Mouse (Mus musculus) gastrocnemius, adult 2 months (tissue): Measurements from ENCODE around the gene Btf3. TPM values are rescaled to one million over a fixed set of nuclear protein-coding genes. Genes with fewer than 3 reads are reported as not detected.
A peak's percentile ranks its signal among the peaks of the same experiment; 100 is the strongest.

Experiments used
- DNase-seq: peaks from one replicate; pipeline ENCODE4 v3.0.0; 2022
- H3K27ac ChIP-seq: fragments of 200-600 bp; 2 replicates; pipeline ENCODE4 v1.8.1; 2022; ENCODE audit warnings: mild to moderate bottlenecking
- H3K4me3 ChIP-seq: fragments of 200-600 bp; 2 replicates; pipeline ENCODE4 v1.8.1; 2022; ENCODE audit warnings: mild to moderate bottlenecking, moderate library complexity
- CTCF ChIP-seq: fragments of 200-600 bp; IDR thresholded peaks from 2 replicates; pipeline ENCODE4 v1.8.1; 2022; ENCODE audit warnings: antibody characterized with exemption, mild to moderate bottlenecking, moderate library complexity
- intact Hi-C: fragments of 180-260 bp; cut with DNase I; formaldehyde crosslinking; loops from one replicate; pipeline ENCODE4 v1.15.1; 2025
- total RNA-seq, 2 experiments: library from RNA; stranded (reverse); gene quantifications; 2 replicates each; pipeline ENCODE4 v1.2.3; 2021

The Btf3 gene
- total RNA-seq, 2 experiments from 2014 or later = 221 to 236 TPM

GRCm38 (mm10) chr13:98296072-98296471, 20.7 kb downstream of the Btf3 start:
- Histone ChIP-seq H3K4me3 (no peak overlapping the region), H3K27ac (no peak overlapping the region)
- no peak for DNase-seq
- intact Hi-C loops = no loop called here
- TF ChIP-seq CTCF = no peak

GRCm38 (mm10) chr13:98291712-98292111, 25.1 kb downstream of the Btf3 start:
- TF ChIP-seq CTCF = no peak
- intact Hi-C loops = no loop called here
- DNase-seq = no peak
- Histone ChIP-seq H3K27ac (no peak overlapping the region), H3K4me3 (no peak overlapping the region)

GRCm38 (mm10) chr13:98290719-98291118, 26.1 kb downstream of the Btf3 start:
- peak; percentile 3; the same call in 1 of the 2 replicates for TF ChIP-seq CTCF
- intact Hi-C loops = no loop called here
- H3K27ac ChIP-seq = no peak overlapping the region
- DNase-seq = no peak
- H3K4me3 ChIP-seq = no peak overlapping the region

GRCm38 (mm10) chr13:98280990-98281650, 35.7 kb downstream of the Btf3 start:
- no peak for DNase-seq
- no peak for TF ChIP-seq CTCF
- intact Hi-C loops = no loop called here

GRCm38 (mm10) chr13:98279686-98280085, 37.1 kb downstream of the Btf3 start, which contains the start of gene Gm21976:
Gene Gm21976 (plus strand): TSS chr13:98279887.
- no peak for TF ChIP-seq CTCF
- no peak for DNase-seq
- intact Hi-C loops = no loop called here
- Histone ChIP-seq H3K4me3 (no peak within 1 kb of the TSS), H3K27ac (no peak within 1 kb of the TSS)

More at GRCm38 (mm10) chr13:98280990-98281650, 35.7 kb downstream of the Btf3 start:
- H3K27ac ChIP-seq = no peak overlapping the region
- no peak overlapping the region for H3K4me3 ChIP-seq

- TF ChIP-seq CTCF = no peak
These were observed 39.3 kb downstream of the Btf3 start for GRCm38 (mm10) chr13:98277501-98277900.

GRCm38 (mm10) chr13:98276253-98276652, 40.6 kb downstream of the Btf3 start:
- intact Hi-C loops = no loop called here
- DNase-seq = no peak
- no peak for TF ChIP-seq CTCF
- Histone ChIP-seq H3K4me3 (no peak overlapping the region), H3K27ac (no peak overlapping the region)

More at GRCm38 (mm10) chr13:98277501-98277900, 39.3 kb downstream of the Btf3 start:
- intact Hi-C loops = no loop called here
- no peak overlapping the region for H3K27ac ChIP-seq
- no peak for DNase-seq
- no peak overlapping the region for H3K4me3 ChIP-seq

- Histone ChIP-seq H3K27ac (no peak overlapping the region), H3K4me3 (no peak overlapping the region)
- intact Hi-C loops = no loop called here
- TF ChIP-seq CTCF = no peak
- DNase-seq = no peak
These were observed 41.2 kb downstream of the Btf3 start for GRCm38 (mm10) chr13:98275646-98276045.

- H3K27ac ChIP-seq = no peak overlapping the region
- intact Hi-C loops = no loop called here
- DNase-seq = no peak
- TF ChIP-seq CTCF = no peak
- no peak overlapping the region for H3K4me3 ChIP-seq
These were observed 42.8 kb downstream of the Btf3 start for GRCm38 (mm10) chr13:98274023-98274422.

GRCm38 (mm10) chr13:98264111-98264510, 52.7 kb downstream of the Btf3 start:
- DNase-seq = no peak
- intact Hi-C loops = no loop called here
- peak overlapping the region; percentile 97 for H3K4me3 ChIP-seq
- no peak for TF ChIP-seq CTCF
- H3K27ac ChIP-seq = peak overlapping the region; percentile 96; the same call in 1 of the 2 replicates

- peak overlapping the region; percentile 96 for H3K27ac ChIP-seq
- intact Hi-C loops = loop anchor here (2.0 kb wide), 1 partner anchor 53 kb away; the partner anchor contains the start of gene Btf3
These were observed 53.3 kb downstream of the Btf3 start for GRCm38 (mm10) chr13:98263458-98263987.

GRCm38 (mm10) chr13:98262636-98263457, 54.0 kb downstream of the Btf3 start, which contains the start of the genes Utp15 and Ankra2:
Gene Utp15 (minus strand): TSS chr13:98263041.
Gene Ankra2 (plus strand): TSS chr13:98263074.
- intact Hi-C loops = loop anchor here (2.0 kb wide), 1 partner anchor 54 kb away; the partner anchor contains the start of gene Btf3
- no peak for TF ChIP-seq CTCF
- peak; percentile 99 for DNase-seq
- H3K4me3 ChIP-seq = peak within 1 kb of the TSS; percentile 97
- H3K27ac ChIP-seq = peak within 1 kb of the TSS; percentile 96

More at GRCm38 (mm10) chr13:98263458-98263987, 53.3 kb downstream of the Btf3 start:
- H3K4me3 ChIP-seq = peak overlapping the region; percentile 97
- DNase-seq = no peak
- TF ChIP-seq CTCF = no peak

Other genes starting within 250 kb of the Btf3 start
- gene Arhgef28, start 110.6 kb downstream of the Btf3 start, total RNA-seq = 1 to 10 TPM; 2.8 to 3.3 TPM
- 1 to 10 TPM; 4.0 to 5.4 TPM for gene Utp15, start 54.0 kb downstream of the Btf3 start, total RNA-seq
- 10 to 100 TPM; 14.1 to 17.0 TPM for gene Ankra2, start 53.9 kb downstream of the Btf3 start, total RNA-seq
- not detected for gene Gm21976, start 37.1 kb downstream of the Btf3 start, total RNA-seq
- under 1 TPM in 1 of 2 experiments, not detected in 1; 0.05 TPM for gene Foxd1, start 37.2 kb upstream of the Btf3 start, total RNA-seq
- not detected for gene Gm10320, start 175.0 kb upstream of the Btf3 start, total RNA-seq